Mouse (Mus musculus) thymus, adult 2 months (tissue): Measurements from ENCODE around the gene Ncaph.

Experiments used
- CTCF ChIP-seq: fragments of 200-500 bp; IDR thresholded peaks from 2 replicates; pipeline ENCODE4 v1.5.1; 2012; ENCODE audit warnings: mild to moderate bottlenecking, control low read depth, low read length, moderate library complexity, borderline replicate concordance; ENCODE audit not compliant: control insufficient read depth, poor library complexity, insufficient read depth; ENCODE audit errors: extremely low read depth
- POLR2A ChIP-seq: fragments of 200-500 bp; IDR thresholded peaks from 2 replicates; pipeline ENCODE4 v1.6.1; 2012; ENCODE audit warnings: mild to moderate bottlenecking, low read length, control low read depth, moderate library complexity; ENCODE audit not compliant: control insufficient read depth, poor library complexity, insufficient read depth; ENCODE audit errors: extremely low read depth

DNA sequence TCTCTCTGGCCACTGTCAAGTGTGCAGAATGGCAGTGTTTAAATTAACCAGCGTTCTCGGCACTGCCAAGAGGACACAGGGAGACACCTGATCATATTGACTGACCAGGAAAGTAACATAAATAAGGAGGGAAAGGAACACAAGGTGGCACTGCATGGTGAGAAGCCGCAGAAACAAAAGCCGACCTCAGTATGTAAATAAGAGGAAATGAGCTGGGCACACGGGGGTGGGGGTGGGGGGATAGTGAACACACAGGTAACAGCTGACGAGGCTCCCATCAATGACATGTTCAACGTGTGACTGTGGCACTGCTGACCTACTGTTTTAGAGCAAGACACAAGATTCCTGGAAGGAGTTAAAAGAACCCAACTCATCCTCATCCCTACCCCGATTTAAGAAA, 2.4 kb downstream of the Ncaph start:
- TF ChIP-seq CTCF: no peak
- TF ChIP-seq POLR2A: no peak
